Mouse (Mus musculus): ENCODE data around the gene Rps16.

DNA sequence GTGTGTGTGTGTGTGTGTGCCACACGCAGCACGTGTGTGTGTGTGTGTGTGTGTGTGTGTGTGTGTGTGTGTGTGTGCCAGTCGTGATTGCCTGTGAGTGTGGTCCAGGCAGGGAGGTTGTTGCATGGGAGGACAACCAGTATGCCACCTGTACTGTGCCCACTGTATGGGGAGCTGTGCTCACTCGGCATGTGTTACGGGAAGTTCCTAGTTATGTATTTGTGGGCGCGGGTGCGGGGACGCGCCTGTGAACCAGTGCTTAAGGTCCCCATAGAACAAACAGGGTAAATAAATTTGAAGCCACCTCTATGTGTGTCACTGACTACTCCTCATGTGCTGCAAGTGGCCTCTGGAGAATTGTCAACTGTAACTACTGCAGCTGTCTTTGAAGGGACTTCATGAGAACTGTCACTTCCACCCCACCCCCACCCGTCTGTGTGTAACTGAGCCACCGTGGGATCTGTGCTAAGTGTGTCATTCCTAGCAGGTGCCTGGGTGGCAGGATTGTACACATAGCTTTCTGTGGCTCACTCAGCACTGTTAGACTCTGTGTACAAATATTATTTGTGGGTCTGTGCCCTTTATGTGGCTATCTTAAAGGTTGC is 32.0 kb downstream of the Rps16 start:
- TF ChIP-seq GATA1 (IDR thresholded peaks at IDR 0.05; ENCODE audit: borderline replicate concordance, low read length) (no peak), CTCF (IDR thresholded peaks at IDR 0.05; ENCODE audit: low read depth, low read length) (no peak)

Measured in G1E (cell line).